Mouse (Mus musculus): Measurements from ENCODE around the gene Tmed4. TPM values are rescaled to one million over a fixed set of nuclear protein-coding genes. Genes with fewer than 3 reads are reported as not detected.
A peak's percentile ranks its signal among the peaks of the same experiment; 100 is the strongest.

The Tmed4 gene
- 10 to 100 TPM; 86.8 to 99.1 TPM for total RNA-seq (2021)

DNA sequence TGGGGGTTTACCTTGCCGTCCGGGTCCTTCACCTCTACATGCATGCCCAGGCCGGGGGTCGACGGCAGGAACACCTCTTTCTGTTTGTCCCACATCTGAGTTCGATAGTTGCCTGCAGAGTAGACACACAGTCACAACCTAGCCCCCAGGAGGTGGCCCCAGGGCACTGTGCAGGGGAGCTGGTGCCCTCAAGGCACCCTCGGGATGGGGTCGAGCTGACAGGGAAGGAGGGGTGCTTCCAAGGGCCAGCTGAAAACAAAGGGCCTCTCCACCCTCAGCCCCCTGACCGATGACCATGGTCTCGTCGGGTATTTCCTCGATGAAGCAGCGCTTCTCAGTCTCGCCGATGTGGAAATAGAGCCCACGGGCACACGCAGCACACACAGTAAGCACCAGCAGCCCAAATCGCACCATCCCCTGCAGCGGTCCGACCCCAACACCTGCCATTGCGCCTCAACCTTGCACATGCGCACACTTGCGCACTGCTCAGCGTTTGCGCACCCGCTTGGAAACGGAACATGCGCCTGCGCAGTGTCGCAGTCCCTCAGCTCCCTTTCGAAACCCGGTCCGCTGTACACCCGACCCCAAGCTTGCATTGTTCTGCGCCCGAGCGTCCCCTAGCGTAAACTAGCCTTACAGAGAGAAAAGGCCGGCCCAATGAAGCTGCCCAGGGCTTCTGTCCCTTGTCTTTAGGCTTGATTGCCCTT, at the start of gene Tmed4:
Gene Tmed4 (minus strand): TSS at position 484 of the 707 bp plus-strand sequence.
- DNase-seq (ENCODE audit: low spot score in 2 of 2), result peak; percentile 97 to 98
- intact Hi-C loops (cut with DNase I), result no loop called here

DNA sequence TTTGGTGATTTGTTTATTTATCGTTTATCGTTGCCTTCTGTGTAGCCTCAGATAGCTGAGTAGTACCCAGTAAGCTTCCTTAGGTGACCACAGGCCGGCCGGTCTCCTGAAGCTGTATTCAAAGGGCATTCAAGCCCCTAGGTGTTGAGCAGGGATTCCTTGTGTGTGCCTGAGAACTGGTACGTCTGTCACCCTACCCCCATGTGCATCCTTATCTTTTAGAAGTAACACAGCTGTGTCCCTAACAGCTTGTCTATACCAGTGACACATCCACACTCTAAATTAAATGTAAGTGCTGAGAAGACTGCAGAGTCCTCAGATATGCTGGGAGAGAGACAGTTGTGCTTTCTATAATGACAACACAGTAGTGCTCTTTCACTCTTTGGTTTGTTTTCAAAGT, 48.7 kb upstream of the Tmed4 start:
- no peak for DNase-seq (ENCODE audit: low spot score in 2 of 2)
- intact Hi-C loops (cut with DNase I), result no loop called here

DNA sequence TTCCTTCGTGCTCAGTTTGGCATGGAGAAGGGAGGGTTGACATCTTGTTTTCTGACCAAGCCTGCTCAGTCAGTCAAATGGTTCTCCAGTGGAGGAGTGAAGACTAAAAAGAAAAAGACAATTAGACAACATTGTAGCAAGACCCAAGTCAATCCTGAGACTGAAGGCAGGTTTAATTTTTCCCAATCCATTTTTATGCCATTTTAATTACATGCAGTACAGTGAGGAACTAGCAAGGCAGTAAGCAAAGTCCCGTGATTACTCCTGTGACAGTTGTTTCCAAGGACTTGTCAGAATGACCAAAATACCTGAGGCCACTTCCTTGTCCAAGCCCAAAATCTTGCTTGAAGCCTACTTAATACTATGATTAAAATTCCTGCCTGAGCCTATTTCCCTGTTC, 47.4 kb upstream of the Tmed4 start:
- intact Hi-C loops (cut with DNase I), result no loop called here
- DNase-seq (ENCODE audit: low spot score in 2 of 2), result no peak

DNA sequence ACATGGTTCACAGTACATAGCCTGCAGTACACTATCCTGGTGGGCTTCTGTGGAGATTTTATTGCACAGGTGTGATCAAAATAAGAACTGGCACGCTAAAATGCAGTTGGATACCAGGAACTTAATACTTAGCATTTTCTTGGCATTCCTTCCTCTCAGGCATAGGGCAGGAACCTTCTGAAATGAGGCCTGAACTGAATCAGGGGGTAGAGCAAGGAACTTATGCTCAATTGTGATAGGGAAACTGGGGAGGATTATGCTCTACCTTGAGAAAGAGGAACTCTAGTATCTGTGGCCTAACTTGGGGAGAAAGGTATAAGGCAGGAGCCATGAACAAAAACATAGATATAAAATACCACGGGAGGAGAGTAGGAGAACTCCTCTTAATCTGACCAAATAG, 44.7 kb upstream of the Tmed4 start:
- DNase-seq (ENCODE audit: low spot score in 2 of 2), result no peak
- intact Hi-C loops (cut with DNase I), result no loop called here

DNA sequence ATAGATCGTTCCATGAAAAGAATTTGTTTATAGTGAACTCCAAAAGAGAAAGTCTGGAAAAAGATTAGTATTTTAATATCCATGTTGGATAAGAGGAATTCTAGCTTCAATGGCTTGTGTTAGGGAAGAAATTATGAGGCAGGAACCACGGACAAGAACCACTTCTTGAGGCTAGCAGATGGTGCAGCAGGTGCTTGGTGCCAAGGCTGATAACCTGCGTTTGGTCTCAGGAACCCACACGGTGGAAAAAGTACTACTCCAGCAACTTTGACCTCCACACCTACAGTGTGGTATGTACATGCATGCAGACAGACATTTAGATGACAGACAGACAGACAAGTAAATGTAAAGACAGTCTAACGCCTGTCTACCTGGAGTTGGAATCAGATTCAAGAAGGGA, 43.9 kb upstream of the Tmed4 start:
- intact Hi-C loops (cut with DNase I), result no loop called here

DNA sequence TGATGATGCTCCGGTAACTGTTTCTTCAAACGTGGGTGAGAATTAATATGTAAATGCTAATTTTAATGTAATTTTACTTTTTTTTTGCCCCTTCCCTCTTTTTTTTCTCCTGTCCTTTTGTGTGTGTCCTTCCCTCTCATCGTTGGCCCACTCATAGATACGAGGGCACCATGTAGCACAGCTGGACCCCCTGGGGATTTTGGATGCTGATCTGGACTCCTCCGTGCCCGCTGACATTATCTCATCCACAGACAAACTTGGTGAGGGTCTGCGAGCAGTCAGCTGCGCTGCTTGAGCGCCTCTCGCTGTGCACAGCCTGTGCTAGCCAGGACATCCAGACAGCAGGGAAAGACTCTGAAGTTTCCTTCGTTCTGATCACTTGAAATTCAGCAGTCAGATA, 42.2 kb upstream of the Tmed4 start:
- intact Hi-C loops (cut with DNase I), result no loop called here

More for the DNA sequence above, 43.9 kb upstream of the Tmed4 start:
- DNase-seq (ENCODE audit: low spot score in 2 of 2), result no peak

DNA sequence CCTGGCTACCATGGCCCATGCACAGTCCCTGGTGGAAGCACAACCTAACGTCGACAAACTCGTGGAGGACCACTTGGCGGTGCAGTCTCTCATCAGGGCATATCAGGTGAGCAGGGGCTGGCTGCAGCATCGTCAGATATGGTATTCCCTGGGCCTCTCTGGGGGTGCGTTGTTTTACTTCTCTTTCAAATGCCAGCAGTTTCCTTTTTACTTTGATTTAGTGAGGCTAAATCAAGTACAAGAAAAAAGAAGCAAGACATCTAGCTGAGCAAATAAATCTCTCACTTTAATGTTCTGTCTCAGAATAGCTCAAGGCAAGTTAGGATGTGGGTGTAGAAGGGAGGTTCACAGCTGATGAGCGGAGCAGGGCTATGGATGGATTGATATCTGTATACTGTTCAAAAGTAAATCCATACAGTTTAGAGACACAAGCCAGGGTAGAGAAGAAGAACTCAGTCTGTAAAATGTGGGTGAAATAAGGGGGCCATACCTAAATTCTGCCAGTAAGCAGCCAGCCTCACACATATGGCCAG, 39.3 kb upstream of the Tmed4 start:
- intact Hi-C loops (cut with DNase I), result no loop called here
- peak in 1 of 2 experiments; percentile 11 for DNase-seq (ENCODE audit: low spot score in 2 of 2)

More for the DNA sequence above, 42.2 kb upstream of the Tmed4 start:
- DNase-seq (ENCODE audit: low spot score in 2 of 2), result no peak

DNA sequence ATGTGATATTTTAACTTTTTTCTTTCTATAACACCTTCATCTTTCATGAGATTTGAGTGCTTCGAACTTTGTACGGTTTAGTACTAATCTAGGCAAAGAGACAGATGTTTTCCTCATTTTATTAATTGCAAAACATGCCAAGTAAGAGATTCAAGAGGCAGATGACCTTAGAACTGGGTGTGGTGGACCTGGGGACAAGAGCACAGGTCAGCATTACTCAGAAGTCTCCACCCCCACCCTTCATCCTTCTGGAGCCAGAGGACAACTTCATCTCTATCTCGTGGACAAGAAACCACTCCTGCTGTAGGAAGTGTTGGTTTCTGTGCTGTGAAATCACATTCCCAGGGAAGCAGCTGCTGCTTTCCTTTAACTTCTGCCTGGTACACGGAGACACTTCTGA, 33.5 kb upstream of the Tmed4 start:
- no peak for DNase-seq (ENCODE audit: low spot score in 2 of 2)
- intact Hi-C loops (cut with DNase I), result no loop called here

DNA sequence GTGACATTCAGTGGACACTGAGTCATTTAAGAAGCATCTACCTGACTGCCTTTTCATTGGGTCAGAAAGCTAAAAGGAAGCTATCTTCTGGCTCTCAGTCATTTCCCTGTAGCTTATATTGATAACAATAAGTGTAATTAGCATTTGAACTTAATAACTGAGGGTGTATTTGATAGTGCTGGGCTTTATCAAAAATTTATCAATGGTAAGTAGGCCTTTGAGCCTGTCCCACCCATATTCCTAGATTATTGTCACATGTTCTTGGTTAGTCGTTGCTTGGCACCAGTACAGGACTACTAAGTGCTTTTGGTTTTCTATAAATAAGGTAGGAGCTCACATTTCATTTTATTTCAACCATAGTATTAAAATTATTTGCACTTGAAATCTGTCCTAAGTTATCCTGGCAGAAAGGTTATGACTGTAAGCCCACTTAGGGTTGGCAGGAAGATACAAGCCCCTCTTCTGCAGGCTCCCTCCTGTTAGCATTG, 31.3 kb upstream of the Tmed4 start:
- intact Hi-C loops (cut with DNase I), result no loop called here
- DNase-seq (ENCODE audit: low spot score in 2 of 2), result no peak

DNA sequence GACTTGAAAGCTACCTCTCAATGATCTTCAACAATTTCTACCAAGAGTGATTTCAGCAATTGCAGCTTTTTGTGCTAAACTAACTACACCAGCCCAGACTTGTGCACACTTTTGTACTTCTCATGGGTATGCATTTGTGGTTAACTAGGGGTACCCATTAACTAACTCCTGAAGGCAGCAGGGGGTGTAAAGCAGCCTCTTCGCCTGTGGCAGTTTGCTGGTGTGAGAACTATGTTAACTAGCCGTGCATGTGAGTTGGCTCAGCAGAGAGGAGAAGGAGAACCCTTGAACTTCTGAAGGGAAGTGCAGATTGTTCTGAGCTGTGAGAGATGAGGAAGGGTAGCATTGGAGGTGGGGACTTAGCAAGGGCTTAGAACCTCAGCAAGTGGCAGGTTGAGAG, 28.1 kb upstream of the Tmed4 start:
- DNase-seq (ENCODE audit: low spot score in 2 of 2), result no peak
- intact Hi-C loops (cut with DNase I), result no loop called here

DNA sequence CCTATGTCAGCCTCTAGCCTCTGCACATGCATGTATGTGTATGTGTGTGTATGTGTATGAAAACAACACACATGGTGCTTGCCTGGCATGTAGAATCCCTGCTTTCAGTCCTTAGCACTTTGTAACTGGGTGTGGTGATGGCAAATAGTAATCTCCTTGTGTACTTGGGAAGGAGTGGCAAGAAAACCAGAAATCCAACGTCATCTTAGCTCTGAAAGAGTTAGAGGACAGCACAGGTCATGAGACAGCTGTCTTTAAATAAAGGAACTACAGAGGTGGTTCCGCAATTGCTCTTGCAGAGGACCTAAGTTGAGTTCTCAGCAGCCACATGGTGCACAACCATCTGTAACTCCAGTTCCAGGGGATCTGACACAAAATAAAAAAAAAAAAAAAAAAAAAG, 24.8 kb upstream of the Tmed4 start:
- intact Hi-C loops (cut with DNase I), result no loop called here
- DNase-seq (ENCODE audit: low spot score in 2 of 2), result no peak

DNA sequence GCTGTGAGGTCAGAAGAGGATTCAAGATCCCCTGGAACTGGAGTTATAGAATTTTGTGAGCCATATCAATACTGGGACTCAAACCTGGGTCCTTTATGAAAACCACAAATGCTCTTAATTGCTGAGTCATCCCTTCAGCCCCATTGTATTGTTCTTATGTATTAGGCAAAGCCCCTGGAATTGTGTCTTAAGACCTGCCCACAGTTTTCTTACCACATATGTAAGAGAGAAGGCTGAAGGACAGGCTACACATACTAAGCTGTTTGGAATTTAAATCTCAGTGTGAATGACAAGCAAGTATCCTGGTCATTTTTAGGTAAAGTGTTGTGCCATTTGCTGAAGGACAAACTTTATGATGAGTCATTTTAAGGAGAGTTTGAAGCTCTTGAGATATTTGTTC, 21.4 kb upstream of the Tmed4 start:
- intact Hi-C loops (cut with DNase I), result no loop called here
- no peak for DNase-seq (ENCODE audit: low spot score in 2 of 2)

DNA sequence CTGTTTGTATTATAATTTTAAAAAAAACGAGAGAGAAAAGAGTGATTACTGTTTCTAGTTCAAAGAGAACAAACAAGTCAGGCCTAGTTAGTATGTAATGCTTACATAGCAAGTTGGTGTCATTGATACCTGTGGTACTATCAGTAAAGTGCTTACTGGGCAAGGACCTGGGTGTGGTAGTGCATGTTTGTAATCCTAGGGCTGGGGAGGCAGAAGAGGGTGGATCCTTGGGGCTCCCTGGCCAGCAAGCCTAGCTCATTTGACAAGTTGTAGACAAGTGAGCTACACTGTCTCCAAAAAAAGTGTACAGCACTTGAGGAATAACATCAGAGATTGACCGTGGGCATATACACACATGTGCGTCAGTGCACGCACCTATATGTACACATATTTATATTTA, 20.0 kb upstream of the Tmed4 start:
- DNase-seq (ENCODE audit: low spot score in 2 of 2), result no peak
- intact Hi-C loops (cut with DNase I), result no loop called here

DNA sequence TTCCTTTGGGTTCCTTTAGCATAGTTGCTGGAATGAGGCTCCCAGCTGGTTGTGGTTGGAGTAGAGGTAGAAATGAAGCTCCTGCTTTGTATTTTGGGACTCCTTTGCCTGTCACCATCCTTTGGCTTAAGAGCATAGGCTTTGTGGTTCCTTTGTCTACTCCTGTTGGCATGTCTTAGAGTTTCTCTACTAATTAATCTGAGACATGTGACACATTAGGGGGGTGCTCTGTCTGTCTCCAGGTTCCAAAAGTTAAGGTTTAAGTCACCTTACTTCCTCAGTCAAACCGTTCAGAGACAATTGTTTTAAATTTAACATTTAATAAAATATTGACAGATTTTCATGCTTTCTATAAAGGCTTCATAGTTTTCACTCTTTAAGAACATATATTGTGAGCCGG, 18.9 kb upstream of the Tmed4 start:
- no peak for DNase-seq (ENCODE audit: low spot score in 2 of 2)
- intact Hi-C loops (cut with DNase I), result no loop called here

DNA sequence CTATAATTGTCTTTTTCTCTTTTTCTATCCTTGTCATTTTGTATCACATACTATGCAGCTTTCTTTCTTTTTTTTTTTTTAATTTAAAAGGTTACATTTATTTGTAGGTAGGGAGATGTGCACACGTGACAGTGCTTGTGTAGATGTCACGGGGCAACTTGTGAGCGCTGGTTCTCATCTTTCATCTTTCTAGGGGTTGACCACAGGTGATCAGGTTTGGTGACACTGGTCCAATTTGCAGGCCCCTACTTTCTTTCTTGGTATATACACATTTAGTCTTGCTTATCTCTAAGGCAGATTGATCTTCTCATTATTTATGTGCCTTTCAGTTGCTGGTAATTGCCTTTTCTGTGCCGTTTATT, 18.3 kb upstream of the Tmed4 start:
- DNase-seq (ENCODE audit: low spot score in 2 of 2), result no peak
- intact Hi-C loops (cut with DNase I), result no loop called here

DNA sequence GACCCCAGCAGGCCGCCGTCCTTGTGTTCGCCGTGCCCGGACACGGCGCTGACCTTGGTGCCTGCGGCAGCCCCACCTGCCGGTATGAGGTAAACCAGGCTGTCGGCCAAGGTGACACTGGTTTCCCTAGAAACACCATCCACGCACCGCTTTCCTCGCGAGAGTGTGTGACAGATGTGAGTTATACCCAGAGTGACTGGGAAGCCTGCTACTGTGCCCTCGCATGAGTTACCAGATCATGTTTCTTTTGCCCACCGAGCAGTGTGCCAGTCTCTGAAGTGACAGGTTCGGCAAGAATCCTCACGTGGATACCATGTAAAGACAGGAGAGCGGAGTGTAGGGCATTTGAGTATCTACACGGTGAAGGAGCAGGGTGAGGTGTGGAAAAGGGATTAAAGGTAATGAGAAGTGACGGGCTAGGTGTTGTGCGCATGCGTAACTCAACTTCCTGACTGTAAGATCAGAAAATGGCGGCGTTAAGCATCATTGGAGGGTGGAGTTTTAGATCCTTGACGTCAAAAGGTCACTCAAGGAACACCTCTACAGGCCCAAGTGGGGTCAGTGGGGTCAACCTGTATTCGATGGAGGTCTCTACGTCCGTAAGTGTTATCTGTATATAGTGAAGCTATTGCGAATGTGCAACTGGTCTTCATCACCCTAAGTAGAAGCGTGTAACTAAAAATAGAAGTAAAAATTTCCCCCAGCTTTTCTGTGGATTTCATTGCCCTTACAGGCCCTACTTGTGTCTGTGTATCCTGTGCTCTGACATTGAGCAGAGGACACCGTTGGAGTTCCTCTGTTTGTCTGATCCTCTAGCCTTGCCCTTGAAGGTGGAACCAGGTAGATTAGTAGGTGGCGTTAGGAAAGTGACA, 17.7 kb upstream of the Tmed4 start:
- intact Hi-C loops (cut with DNase I), result no loop called here
- DNase-seq (ENCODE audit: low spot score in 2 of 2), result no peak

DNA sequence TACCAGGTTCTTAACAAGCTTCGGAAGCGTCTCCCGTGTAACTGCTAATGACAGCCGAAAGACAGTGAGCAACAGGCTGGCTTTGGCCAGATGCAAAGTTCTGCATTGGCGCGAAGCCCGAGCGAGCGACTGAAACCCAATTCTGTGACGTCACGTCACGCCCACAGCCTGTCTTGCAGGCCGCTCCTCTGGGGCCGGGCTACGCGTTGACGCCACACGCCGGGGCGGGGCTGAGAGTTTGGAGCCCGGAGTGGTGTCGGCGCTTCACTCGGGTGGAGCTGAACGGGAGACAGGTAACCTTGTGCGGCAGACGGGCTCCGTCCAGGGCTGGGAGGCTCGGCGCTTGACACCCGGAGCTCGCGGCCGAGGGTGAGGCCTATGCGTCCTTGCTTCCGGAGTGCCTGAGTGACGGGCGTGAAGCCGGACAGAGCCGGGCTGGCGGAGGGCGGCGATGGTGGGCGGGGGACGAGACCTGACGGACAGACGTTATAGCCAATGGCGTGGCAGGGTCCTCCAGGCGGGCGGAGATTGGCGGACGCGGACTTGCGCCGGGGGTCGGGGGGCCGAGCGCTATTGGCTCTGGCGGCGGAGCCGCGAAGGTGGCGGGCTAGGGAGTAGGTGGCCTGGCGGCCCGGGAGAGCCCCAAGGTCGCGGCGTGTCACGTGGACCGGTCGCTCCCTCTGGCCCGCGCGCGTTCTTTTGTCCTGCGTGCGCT, 16.9 kb upstream of the Tmed4 start, which contains the start of gene Ogdh:
Gene Ogdh (plus strand): TSS at position 233 of the 715 bp plus-strand sequence.
- intact Hi-C loops (cut with DNase I), result no loop called here
- peak; percentile 98 to 99 for DNase-seq (ENCODE audit: low spot score in 2 of 2)

DNA sequence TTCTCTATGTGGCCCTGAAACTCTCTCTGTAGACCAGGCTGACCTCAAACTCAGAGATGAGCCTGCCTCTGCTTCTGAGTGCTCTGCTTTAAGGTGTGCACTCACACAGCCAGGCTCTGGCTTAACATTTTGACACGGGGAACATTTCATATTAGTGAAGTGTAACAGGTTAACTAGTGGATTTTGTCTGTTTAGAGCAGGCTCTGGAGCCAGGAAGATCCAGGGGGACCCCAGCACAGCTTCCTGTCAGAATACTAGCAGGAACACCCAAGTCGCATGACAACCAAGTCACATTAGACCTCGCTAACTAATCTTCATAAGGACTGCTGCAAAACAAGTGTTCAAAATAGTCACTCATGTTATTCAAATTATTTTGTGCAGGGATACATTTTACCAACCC, 16.2 kb upstream of the Tmed4 start:
- DNase-seq (ENCODE audit: low spot score in 2 of 2), result no peak
- intact Hi-C loops (cut with DNase I), result no loop called here

DNA sequence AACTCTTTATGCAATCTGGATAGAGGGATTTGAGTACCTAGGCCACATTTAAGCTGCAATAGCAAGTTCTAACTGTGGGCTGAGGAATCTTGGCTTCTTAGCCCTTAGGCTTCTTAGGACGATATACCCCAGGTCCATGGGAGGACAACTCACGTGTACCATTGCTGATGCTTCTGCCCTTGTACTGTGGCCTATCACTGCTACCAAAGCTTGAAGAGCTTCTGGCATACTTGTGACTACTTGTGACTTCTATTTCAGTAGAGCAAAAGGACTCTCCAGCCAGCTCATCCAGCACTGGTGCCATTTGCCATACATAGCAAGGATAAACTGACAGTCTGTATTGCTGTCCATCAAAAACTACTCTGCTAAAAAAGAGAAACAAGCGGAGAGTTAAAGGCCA, 15.5 kb upstream of the Tmed4 start:
- DNase-seq (ENCODE audit: low spot score in 2 of 2), result no peak
- intact Hi-C loops (cut with DNase I), result no loop called here

DNA sequence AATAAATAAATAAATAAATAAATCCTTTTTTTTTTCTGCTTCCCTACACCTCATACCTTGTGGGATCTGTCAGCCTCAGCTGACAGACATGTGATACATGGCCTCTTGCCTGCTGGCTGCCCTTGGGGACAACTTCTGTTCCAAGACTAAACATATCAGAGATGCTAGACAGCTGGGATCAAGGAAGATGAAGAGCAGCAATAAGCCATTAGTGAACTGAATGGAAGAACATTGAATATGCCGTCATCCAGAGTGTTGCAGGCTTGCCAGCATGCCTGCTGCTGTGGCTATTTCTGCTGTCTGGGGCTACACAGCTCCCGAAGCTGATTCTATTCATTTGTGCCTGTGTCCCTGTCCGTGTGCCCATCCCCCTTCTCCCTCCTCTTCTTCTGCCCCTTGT, 8.3 kb upstream of the Tmed4 start:
- DNase-seq (ENCODE audit: low spot score in 2 of 2), result no peak
- intact Hi-C loops (cut with DNase I), result no loop called here
